Mouse (Mus musculus) CH12.LX (cell line): ENCODE measurements around the gene Afap1. TPM values are rescaled to one million over a fixed set of nuclear protein-coding genes. Genes with fewer than 3 reads are reported as not detected.

Source experiments
- DNase-seq: peaks from one replicate; pipeline ENCODE4 v3.0.0-alpha.2; 2013; ENCODE audit errors: extremely low read depth
- H3K27ac ChIP-seq: 2 replicates; pipeline ENCODE4 v1.5.1; 2012; ENCODE audit warnings: low read depth, mild to moderate bottlenecking, control low read depth, moderate library complexity; ENCODE audit not compliant: insufficient read depth
- H3K27me3 ChIP-seq: replicated peaks from 2 replicates; pipeline ENCODE3; 2012; ENCODE audit warnings: inconsistent platforms
- H3K36me3 ChIP-seq, 2 experiments: replicated peaks in 1 of 2; 2 replicates each; pipeline versions ENCODE3 to v1.6.1; 2012; ENCODE audit warnings: inconsistent platforms in 1 of 2, low read length in 1 of 2, mild to moderate bottlenecking in 1 of 2, mixed read lengths in 1 of 2, moderate library complexity in 1 of 2; ENCODE audit not compliant: control insufficient read depth in 1 of 2, insufficient read depth in 1 of 2
- H3K4me1 ChIP-seq, 2 experiments: 2 replicates each; pipeline ENCODE4 v1.6.1; 2012; ENCODE audit warnings: inconsistent platforms in 1 of 2, moderate library complexity in 1 of 2; ENCODE audit not compliant: insufficient read depth in 2 of 2, control insufficient read depth in 1 of 2
- H3K4me2 ChIP-seq: 2 replicates; pipeline ENCODE4 v1.6.1; 2012; ENCODE audit warnings: low read depth, mild to moderate bottlenecking, control low read depth; ENCODE audit not compliant: poor library complexity, insufficient read depth, severe bottlenecking
- H3K4me3 ChIP-seq, 3 experiments: fragments of 150-350 bp in 1 of 3; sonication (generic) in 1 of 3; replicated peaks in 1 of 3; 2 replicates each; pipeline versions ENCODE3 to v1.5.1; 2011 to 2012; ENCODE audit warnings: low read depth in 2 of 3, low read length in 2 of 3, mild to moderate bottlenecking in 2 of 3, moderate library complexity in 2 of 3, control low read depth in 1 of 3, improper control_type of control experiment in 1 of 3, inconsistent platforms in 1 of 3, mixed read lengths in 1 of 3; ENCODE audit not compliant: poor library complexity in 1 of 3
- H3K79me2 ChIP-seq: replicated peaks from 2 replicates; pipeline ENCODE4 v1.6.1; 2012; ENCODE audit warnings: mild to moderate bottlenecking, moderate library complexity; ENCODE audit not compliant: control insufficient read depth, poor library complexity, insufficient read depth, severe bottlenecking; ENCODE audit errors: extremely low read depth
- H3K9ac ChIP-seq: 2 replicates; pipeline ENCODE4 v1.6.1; 2012; ENCODE audit warnings: low read depth, mild to moderate bottlenecking, control low read depth, moderate library complexity; ENCODE audit not compliant: insufficient read depth
- H3K9me3 ChIP-seq: replicated peaks from 2 replicates; pipeline ENCODE3; 2012; ENCODE audit warnings: low read length, inconsistent platforms, mixed read lengths
- CHD1 ChIP-seq: IDR thresholded peaks from 2 replicates; pipeline ENCODE4 v1.6.1; 2012; ENCODE audit warnings: low read depth, low read length, improper control_type of control experiment, inconsistent platforms
- CHD2 ChIP-seq: IDR thresholded peaks from 2 replicates; pipeline ENCODE4 v1.6.1; 2011; ENCODE audit warnings: low read length, improper control_type of control experiment
- CTCF ChIP-seq, 2 experiments: IDR thresholded peaks in 1 of 2; conservative IDR thresholded peaks in 1 of 2; 2 replicates each; pipeline ENCODE4 v1.5.1; 2011 to 2012; ENCODE audit warnings: low read depth in 2 of 2, low read length in 2 of 2, improper control_type of control experiment in 1 of 2, inconsistent platforms in 1 of 2, mild to moderate bottlenecking in 1 of 2, moderate library complexity in 1 of 2
- ELF1 ChIP-seq: IDR thresholded peaks from 2 replicates; pipeline ENCODE4 v1.6.1; 2014; ENCODE audit warnings: low read depth, mild to moderate bottlenecking, inconsistent platforms, low read length, improper control_type of control experiment
- EP300 ChIP-seq: IDR thresholded peaks from 2 replicates; pipeline ENCODE4 v1.6.1; 2011; ENCODE audit warnings: low read length, improper control_type of control experiment
- ETS1 ChIP-seq: conservative IDR thresholded peaks from 2 replicates; pipeline ENCODE4 v1.6.1; 2012; ENCODE audit warnings: low read depth, mild to moderate bottlenecking, inconsistent platforms, low read length, improper control_type of control experiment, moderate library complexity
- JUN ChIP-seq: IDR thresholded peaks from 2 replicates; pipeline ENCODE4 v1.6.1; 2011; ENCODE audit warnings: low read depth, mild to moderate bottlenecking, low read length, improper control_type of control experiment, moderate library complexity; ENCODE audit not compliant: insufficient read depth
- MAFK ChIP-seq: IDR thresholded peaks from 2 replicates; pipeline ENCODE4 v1.6.1; 2011; ENCODE audit warnings: low read length, improper control_type of control experiment; ENCODE audit not compliant: insufficient replicate concordance
- MXI1 ChIP-seq: IDR thresholded peaks from 2 replicates; pipeline ENCODE4 v1.6.1; 2011; ENCODE audit warnings: mild to moderate bottlenecking, low read depth, low read length, improper control_type of control experiment
- NRF1 ChIP-seq: IDR thresholded peaks from 2 replicates; pipeline ENCODE4 v1.6.1; 2014; ENCODE audit warnings: low read depth, mild to moderate bottlenecking, inconsistent platforms, low read length, improper control_type of control experiment, moderate library complexity
- PAX5 ChIP-seq: IDR thresholded peaks from 2 replicates; pipeline ENCODE4 v1.6.1; 2012; ENCODE audit warnings: low read length, inconsistent platforms, mixed read lengths
- POLR2AphosphoS2 ChIP-seq: IDR thresholded peaks from 2 replicates; pipeline ENCODE4 v1.6.1; 2011; ENCODE audit warnings: low read depth, low read length, improper control_type of control experiment
- SIN3A ChIP-seq: IDR thresholded peaks from 2 replicates; pipeline ENCODE4 v1.6.1; 2012; ENCODE audit warnings: low read length, improper control_type of control experiment, inconsistent platforms
- SMC3 ChIP-seq: IDR thresholded peaks from 2 replicates; pipeline ENCODE4 v1.6.1; 2011; ENCODE audit warnings: low read depth, low read length, improper control_type of control experiment
- TCF12 ChIP-seq: IDR thresholded peaks from 2 replicates; pipeline ENCODE4 v1.6.1; 2014; ENCODE audit warnings: low read depth, mild to moderate bottlenecking, inconsistent platforms, low read length, improper control_type of control experiment
- USF1 ChIP-seq: IDR thresholded peaks from 2 replicates; pipeline ENCODE4 v1.6.1; 2014; ENCODE audit warnings: low read depth, mild to moderate bottlenecking, inconsistent platforms, low read length, improper control_type of control experiment
- USF2 ChIP-seq: conservative IDR thresholded peaks from 2 replicates; pipeline ENCODE4 v1.6.1; 2011; ENCODE audit warnings: low read depth, low read length, improper control_type of control experiment
- dilution Hi-C: fragments of 300-500 bp; cut with MboI; formaldehyde crosslinking; loops from 2 replicates; pipeline ENCODE4 v1.14.3; 2020; ENCODE audit warnings: low sequenced_read_pairs; ENCODE audit not compliant: extremely low pct_unique_long_range_greater_than_20kb, extremely low pct_ligation_motif_present
- in situ Hi-C: fragments of 300-500 bp; cut with MboI; formaldehyde crosslinking; loops from 3 replicates; pipeline ENCODE4 v1.14.3; 2019; ENCODE audit warnings: low sequenced_read_pairs, low pct_ligation_motif_present, low pct_unique_long_range_greater_than_20kb, mixed read lengths
- polyA plus RNA-seq: library from polyadenylated mRNA; unstranded; fragments of >175 nt; gene quantifications from 2 replicates; pipeline ENCODE4 v1.2.1, GENCODE M21; 2012; ENCODE audit warnings: low read depth; ENCODE audit not compliant: insufficient read length
- total RNA-seq, 2 experiments: library from RNA; depleted of rRNA; stranded (reverse); fragments of 300-350 nt in 1 of 2; fragments of >200 nt in 1 of 2; gene quantifications; 2 replicates each; pipeline ENCODE4 v1.2.3; 2012 to 2014

The Afap1 gene
- total and polyA plus RNA-seq, 3 experiments: 0.32 to 4.0 (median 0.86) TPM

DNA sequence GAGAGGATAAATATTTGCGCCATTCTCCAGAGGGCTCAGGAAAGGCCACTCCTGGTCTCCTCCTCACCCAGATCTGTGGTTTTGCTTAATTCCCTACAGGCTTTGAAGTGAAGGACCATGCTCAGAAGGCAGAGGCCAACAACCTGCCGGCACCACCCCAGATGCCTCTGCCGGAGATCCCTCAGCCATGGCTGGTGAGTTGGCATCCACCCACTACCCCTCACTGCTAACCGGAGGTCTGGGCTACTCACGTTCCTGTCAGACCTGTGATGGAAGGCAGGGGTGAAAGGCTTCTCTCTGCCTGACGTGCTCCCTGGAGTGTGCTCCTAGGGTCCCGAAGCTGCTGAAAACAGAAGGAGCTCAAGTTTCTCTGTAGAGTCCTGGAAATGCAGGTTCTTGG, 42.8 kb downstream of the Afap1 start:
- no peak for DNase-seq
- Histone ChIP-seq H3K9me3 (no peaks in the 10 kb centered on the region), H3K4me2 (no peak overlapping the region), H3K4me3 (no peak overlapping the region), H3K79me2 (no peaks in the 10 kb centered on the region), H3K4me1 (no peaks in the 10 kb centered on the region), H3K36me3 (peaks cover 2% of the 10 kb centered on the region in 2 experiments), H3K27ac (no peak overlapping the region), H3K9ac (no peak overlapping the region), H3K27me3 (no peaks in the 10 kb centered on the region)
- TF ChIP-seq PAX5: no peak
- no peak for TF ChIP-seq CHD2
- TF ChIP-seq USF2: no peak
- TF ChIP-seq POLR2AphosphoS2: no peak
- TF ChIP-seq EP300: no peak
- TF ChIP-seq MAFK: no peak
- no peak for TF ChIP-seq MXI1
- TF ChIP-seq USF1: no peak
- TF ChIP-seq ETS1: no peak
- no peak for TF ChIP-seq NRF1
- TF ChIP-seq CHD1: no peak
- no peak for TF ChIP-seq SMC3
- TF ChIP-seq CTCF (conservative IDR thresholded peaks at IDR 0.05 in 1 of 2, IDR thresholded peaks at IDR 0.05 in 1 of 2; ENCODE audit: low read depth in 2 of 2, low read length in 2 of 2): no peak
- TF ChIP-seq SIN3A: no peak
- dilution Hi-C loops: no loop called here
- in situ Hi-C loops: no loop called here

DNA sequence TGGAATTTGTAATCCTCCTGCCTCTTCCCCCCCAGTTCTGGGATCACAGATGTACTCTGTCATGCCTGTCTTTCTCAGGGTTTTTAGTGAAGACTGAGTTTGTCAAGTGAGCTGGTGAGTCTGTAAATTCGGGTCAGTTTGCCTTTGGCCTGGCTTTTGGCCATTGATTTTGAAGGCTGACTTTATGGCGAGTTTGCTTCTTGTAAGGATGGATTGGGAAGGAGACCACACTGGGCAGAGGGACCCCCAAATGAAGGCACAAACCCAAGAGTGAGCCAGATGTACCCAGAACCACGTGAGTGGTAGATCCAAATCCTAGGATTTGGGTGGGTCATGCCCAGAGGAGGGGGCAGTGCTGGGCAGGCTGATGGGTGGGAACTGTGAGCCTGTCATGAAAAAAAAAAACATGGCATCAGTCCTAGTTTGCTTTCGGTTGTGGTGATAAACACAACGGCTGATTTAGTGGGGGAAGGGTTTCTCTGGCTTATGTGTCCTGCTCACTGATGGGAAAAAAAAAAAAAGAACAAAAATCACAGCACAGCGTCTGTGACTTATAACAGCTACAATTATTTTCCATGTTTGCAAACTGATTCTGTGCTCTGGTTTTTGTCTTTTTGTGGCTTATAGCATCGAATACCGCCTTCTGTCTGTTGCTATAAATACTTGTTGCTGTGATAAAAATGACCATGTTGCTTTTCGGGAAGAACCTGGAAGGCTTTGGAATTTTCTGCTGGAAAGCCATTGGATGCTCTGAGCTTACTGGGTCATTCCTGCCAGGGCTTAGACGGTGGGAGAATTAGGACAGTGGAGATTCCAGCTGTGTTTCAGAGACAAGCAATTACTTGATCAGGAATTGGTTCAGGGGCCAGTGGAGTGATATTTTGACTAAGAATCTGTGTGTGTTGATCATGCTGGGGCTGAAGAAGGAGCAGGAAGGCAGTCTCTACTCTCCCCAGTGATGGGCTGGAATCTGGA, 45.4 kb downstream of the Afap1 start:
- H3K4me2 ChIP-seq: no peak overlapping the region
- in situ Hi-C loops (no loop called here), dilution Hi-C loops (no loop called here)
- no peaks in the 10 kb centered on the region for H3K9me3 ChIP-seq
- no peak overlapping the region for H3K27ac ChIP-seq
- H3K4me1 ChIP-seq: no peaks in the 10 kb centered on the region
- peaks cover 2 to 5% of the 10 kb centered on the region in 2 experiments for H3K36me3 ChIP-seq
- no peak for TF ChIP-seq TCF12
- no peak for TF ChIP-seq MAFK
- TF ChIP-seq JUN: no peak
- no peak for TF ChIP-seq MXI1
- no peak for TF ChIP-seq CHD2
- TF ChIP-seq ELF1: no peak
- TF ChIP-seq, all 38 proteins: peak for 0
- no peaks in the 10 kb centered on the region for H3K79me2 ChIP-seq
- no peak overlapping the region for H3K4me3 ChIP-seq
- no peaks in the 10 kb centered on the region for H3K27me3 ChIP-seq
- H3K9ac ChIP-seq: no peak overlapping the region
- no peak for DNase-seq
